Mouse (Mus musculus) hindbrain, embryonic 10.5 days (tissue): ENCODE measurements around the gene Med29. TPM values are rescaled to one million over a fixed set of nuclear protein-coding genes. Genes with fewer than 3 reads are reported as not detected.
A peak's percentile ranks its signal among the peaks of the same experiment; 100 is the strongest.
"Not testable (repeated sequence)": the region's sequence is repeated elsewhere in the genome, so short reads cannot be mapped to it uniquely, and the experiment has no call there.

Experiments used
- DNase-seq: peaks from one replicate; pipeline ENCODE4 v3.0.0-alpha.2; 2017; ENCODE audit warnings: low spot score
- H3K27ac ChIP-seq: fragments of 300-500 bp; sonication (generic); 2 replicates; pipeline ENCODE4 v1.5.1; 2016; ENCODE audit warnings: mild to moderate bottlenecking, moderate library complexity
- H3K27me3 ChIP-seq: fragments of 300-500 bp; sonication (generic); 2 replicates; pipeline ENCODE4 v1.6.1; 2016; ENCODE audit warnings: mild to moderate bottlenecking; ENCODE audit not compliant: poor library complexity, insufficient read depth, severe bottlenecking
- H3K36me3 ChIP-seq: fragments of 300-500 bp; sonication (generic); 2 replicates; pipeline ENCODE4 v1.6.1; 2016; ENCODE audit warnings: mild to moderate bottlenecking, moderate library complexity
- H3K4me1 ChIP-seq: fragments of 300-500 bp; sonication (generic); replicated peaks from 2 replicates; pipeline ENCODE4 v1.6.1; 2016; ENCODE audit warnings: mild to moderate bottlenecking
- H3K4me3 ChIP-seq: fragments of 300-500 bp; sonication (generic); 2 replicates; pipeline ENCODE4 v1.5.1; 2016; ENCODE audit warnings: mild to moderate bottlenecking, moderate library complexity
- H3K9me3 ChIP-seq: fragments of 300-500 bp; sonication (generic); 2 replicates; pipeline ENCODE4 v1.6.1; 2016; ENCODE audit warnings: mild to moderate bottlenecking, moderate library complexity
- WGBS: fragments of 180-500 bp; shearing (Covaris S2); methylation state at CpG from one replicate; pipeline ENCODE4 v1.1.7; 2016; 5-methylcytosine and 5-hydroxymethylcytosine counted together
- polyA plus RNA-seq: library from polyadenylated mRNA; unstranded; fragments of >200 nt; fragmentation: Nextera tagmentation; extraction: Ambion mirVana; gene quantifications from 2 replicates; pipeline ENCODE4 v1.2.1, GENCODE M21; 2016

Gene Med29
- polyA plus RNA-seq, 1 experiment from 2014 or later = 65.0 TPM

DNA sequence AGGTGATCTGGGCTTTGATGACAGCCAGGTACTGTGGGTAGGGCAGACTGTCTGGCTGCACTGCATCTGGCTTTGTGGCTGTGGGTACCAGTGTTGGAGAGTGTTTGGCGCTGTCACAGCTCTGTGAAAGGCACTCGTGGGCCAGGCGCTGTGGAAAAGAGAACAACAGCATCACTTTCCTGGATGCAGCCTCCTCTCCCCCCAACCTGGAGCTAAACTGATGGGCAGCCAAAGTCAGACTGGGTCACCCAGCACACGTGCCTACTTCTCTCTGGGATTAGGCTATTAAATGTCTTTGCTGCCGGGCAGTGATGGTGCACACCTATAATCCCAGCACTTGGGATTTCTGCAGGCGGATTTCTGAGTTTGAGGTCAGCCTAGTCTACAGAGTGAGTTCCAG is 5.6 kb downstream of the Med29 start:
- H3K36me3 ChIP-seq = peaks cover 60% of the 10 kb centered on the region

DNA sequence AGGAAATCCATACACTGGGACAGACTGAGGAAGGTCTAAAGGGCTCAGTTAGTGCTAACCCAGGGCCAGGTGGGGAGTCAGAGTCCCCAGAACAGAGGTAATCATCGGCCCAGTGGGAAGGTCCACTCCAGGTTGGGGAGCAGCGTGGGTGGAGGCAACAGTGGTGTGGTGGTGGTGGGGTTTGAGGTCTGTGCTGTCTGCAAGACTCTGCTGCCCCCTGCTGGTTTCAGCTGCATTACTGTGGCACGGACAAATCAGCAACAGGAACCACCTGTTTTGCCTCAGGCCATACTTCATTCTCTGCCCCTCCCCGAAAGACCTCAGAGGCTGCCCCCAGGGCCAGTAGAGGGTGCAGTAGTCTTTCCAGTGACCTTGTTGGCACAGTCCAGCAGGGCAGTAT is 6.0 kb downstream of the Med29 start:
- Histone ChIP-seq H3K36me3 (peaks cover 60% of the 10 kb centered on the region), H3K9me3 (no peaks in the 10 kb centered on the region), H3K4me3 (no peak overlapping the region), H3K27ac (peak overlapping the region; percentile 35; the same call in 1 of the 2 replicates), H3K27me3 (no peaks in the 10 kb centered on the region), H3K4me1 (peaks cover 31% of the 10 kb centered on the region)
- peak; percentile 83 for DNase-seq
- 35% methylated on average over 4 of the region's 4 CpGs for WGBS

More for the DNA sequence above, 5.6 kb downstream of the Med29 start:
- not testable (repeated sequence) for H3K27ac ChIP-seq, DNase-seq, H3K4me3 ChIP-seq, H3K9me3 ChIP-seq, H3K27me3 ChIP-seq
- WGBS = 82% methylated on average over 6 of the region's 6 CpGs
- H3K4me1 ChIP-seq = peaks cover 31% of the 10 kb centered on the region

DNA sequence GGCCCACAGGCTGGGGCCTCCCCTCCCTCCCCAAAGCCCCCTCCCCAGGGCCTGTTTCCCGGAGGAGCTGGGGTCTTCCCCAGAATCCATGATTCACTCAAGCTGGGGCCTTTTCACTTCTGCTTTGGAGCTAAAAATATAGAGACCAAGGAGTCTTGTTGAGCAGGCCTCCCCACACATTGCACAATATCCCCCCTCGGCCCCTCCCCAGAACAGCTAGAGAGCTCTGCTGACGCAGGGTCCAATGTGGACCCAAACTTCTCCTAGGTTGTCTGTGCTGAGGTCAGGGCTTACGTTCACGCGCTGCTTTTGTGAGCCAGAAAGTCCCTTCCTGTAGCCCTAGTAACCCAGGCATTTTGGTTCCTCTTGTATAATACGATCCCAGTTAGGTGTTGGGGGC is 6.5 kb downstream of the Med29 start:
- no peaks in the 10 kb centered on the region for H3K9me3 ChIP-seq
- peaks cover 31% of the 10 kb centered on the region for H3K4me1 ChIP-seq
- DNase-seq = no peak
- H3K27me3 ChIP-seq = peaks cover under 1% of the 10 kb centered on the region; the same call in 1 of the 2 replicates
- H3K4me3 ChIP-seq = no peak overlapping the region
- WGBS = 86% methylated on average over 7 of the region's 7 CpGs
- H3K36me3 ChIP-seq = peaks cover 60% of the 10 kb centered on the region
- H3K27ac ChIP-seq = peak overlapping the region; percentile 35; the same call in 1 of the 2 replicates

DNA sequence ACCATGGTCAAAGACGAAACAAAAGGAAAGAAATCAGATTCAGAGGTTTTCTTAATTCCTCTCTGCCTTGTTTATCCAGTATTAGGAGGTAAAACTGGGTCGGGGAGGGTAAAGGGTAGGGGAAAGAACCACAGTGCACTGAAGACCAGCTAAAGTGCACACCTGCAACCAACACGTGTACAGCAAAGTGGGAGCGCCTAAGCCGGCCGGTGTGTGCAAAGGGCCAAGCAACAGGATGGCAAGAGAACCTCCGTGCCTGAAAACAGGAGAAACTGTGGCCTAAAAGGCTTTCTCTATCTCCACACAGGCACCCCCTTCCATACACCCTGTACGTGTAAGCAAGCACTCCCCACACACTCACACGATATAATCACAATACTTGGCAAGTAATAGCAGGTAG is 7.3 kb downstream of the Med29 start:
- H3K4me3 ChIP-seq = no peak overlapping the region
- H3K36me3 ChIP-seq = peaks cover 52% of the 10 kb centered on the region
- H3K27me3 ChIP-seq = peaks cover 8% of the 10 kb centered on the region; the same call in 1 of the 2 replicates
- 94% methylated on average over 9 of the region's 9 CpGs for whole genome bisulfite sequencing
- no peaks in the 10 kb centered on the region for H3K9me3 ChIP-seq
- DNase-seq = no peak
- H3K4me1 ChIP-seq = peaks cover 38% of the 10 kb centered on the region
- H3K27ac ChIP-seq = no peak overlapping the region

DNA sequence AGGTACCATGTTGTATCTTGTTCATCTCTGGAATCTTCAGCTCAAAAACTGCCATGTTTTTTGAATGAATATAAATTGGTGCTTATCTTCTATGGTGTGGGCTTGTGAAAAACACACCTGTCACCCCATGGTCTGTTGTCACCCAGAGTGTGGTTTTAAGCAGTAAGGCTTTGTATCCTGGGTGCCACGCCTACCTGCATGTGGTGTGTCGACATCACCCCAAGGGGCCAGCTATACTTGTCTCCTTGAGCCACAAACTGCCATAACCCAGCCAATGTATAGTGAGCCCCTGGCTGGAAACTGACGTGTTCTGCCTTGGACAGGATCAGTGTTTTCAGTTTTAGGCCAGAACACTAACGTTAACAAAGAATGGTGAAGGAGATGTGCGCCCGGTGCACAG is 8.3 kb downstream of the Med29 start:
- no peaks in the 10 kb centered on the region for H3K9me3 ChIP-seq
- no peak overlapping the region for H3K4me3 ChIP-seq
- DNase-seq = no peak
- peaks cover 45% of the 10 kb centered on the region for H3K4me1 ChIP-seq
- no peak overlapping the region for H3K27ac ChIP-seq
- 85% methylated on average over 6 of the region's 6 CpGs for WGBS
- peaks cover 41% of the 10 kb centered on the region for H3K36me3 ChIP-seq
- H3K27me3 ChIP-seq = peaks cover 8% of the 10 kb centered on the region; the same call in 1 of the 2 replicates

DNA sequence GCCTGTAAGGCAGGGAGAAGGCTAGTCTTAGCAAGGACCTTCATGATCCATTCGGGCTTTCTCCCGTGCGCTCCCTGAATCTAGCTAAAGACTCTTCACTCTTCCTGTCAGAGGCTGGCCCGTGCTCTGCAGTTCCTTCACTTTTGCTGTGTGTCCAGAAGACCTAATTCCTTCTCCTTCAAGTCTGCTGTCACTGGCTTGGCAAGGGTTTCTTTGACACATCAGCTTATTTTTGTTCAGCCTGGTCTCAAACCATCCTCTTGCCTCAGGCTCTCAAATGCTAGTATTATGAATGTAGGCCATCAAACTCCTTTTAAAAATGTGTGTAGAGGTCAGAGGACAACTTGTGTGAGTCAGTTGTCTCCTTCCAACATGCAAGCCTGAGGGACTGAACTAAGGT is 8.9 kb downstream of the Med29 start:
- Histone ChIP-seq H3K4me1 (peaks cover 49% of the 10 kb centered on the region), H3K27ac (no peak overlapping the region), H3K4me3 (no peak overlapping the region), H3K9me3 (no peaks in the 10 kb centered on the region), H3K27me3 (peaks cover 8% of the 10 kb centered on the region; the same call in 1 of the 2 replicates), H3K36me3 (peaks cover 36% of the 10 kb centered on the region)
- 88% methylated on average over 4 of the region's 4 CpGs for WGBS
- no peak for DNase-seq

DNA sequence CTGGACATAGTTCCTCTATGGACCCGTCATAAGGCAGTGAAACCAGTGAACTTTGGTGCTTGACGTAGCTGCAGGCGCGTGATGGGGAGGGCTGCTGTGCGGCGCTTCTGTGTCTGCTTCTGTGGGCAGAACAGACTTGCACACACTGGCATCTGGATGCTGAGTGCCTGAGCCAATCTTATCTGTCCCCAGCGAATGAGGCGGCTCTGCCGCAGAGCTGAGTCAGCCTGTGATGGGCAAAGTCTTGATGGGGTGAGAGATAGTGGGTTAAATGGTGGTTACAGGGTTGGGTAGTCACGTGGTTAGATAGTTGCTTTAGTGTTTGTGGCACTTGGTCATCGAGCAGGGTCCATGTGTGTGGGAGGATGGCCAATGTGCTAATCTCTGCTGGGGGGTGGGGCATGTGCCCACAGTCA is 9.5 kb downstream of the Med29 start:
- H3K4me3 ChIP-seq = no peak overlapping the region
- H3K27ac ChIP-seq = peak overlapping the region; percentile 91; the same call in 1 of the 2 replicates
- H3K36me3 ChIP-seq = peaks cover 32% of the 10 kb centered on the region
- H3K9me3 ChIP-seq = no peaks in the 10 kb centered on the region
- peaks cover 56% of the 10 kb centered on the region for H3K4me1 ChIP-seq
- peaks cover 12% of the 10 kb centered on the region for H3K27me3 ChIP-seq
- 78% methylated on average over 11 of the region's 11 CpGs for whole genome bisulfite sequencing
- DNase-seq = no peak

DNA sequence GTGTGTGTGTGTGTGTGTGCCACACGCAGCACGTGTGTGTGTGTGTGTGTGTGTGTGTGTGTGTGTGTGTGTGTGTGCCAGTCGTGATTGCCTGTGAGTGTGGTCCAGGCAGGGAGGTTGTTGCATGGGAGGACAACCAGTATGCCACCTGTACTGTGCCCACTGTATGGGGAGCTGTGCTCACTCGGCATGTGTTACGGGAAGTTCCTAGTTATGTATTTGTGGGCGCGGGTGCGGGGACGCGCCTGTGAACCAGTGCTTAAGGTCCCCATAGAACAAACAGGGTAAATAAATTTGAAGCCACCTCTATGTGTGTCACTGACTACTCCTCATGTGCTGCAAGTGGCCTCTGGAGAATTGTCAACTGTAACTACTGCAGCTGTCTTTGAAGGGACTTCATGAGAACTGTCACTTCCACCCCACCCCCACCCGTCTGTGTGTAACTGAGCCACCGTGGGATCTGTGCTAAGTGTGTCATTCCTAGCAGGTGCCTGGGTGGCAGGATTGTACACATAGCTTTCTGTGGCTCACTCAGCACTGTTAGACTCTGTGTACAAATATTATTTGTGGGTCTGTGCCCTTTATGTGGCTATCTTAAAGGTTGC is 10.1 kb downstream of the Med29 start:
- H3K27ac ChIP-seq = peak overlapping the region; percentile 91
- peaks cover 17% of the 10 kb centered on the region for H3K27me3 ChIP-seq
- peaks cover 61% of the 10 kb centered on the region for H3K4me1 ChIP-seq
- no peak for DNase-seq
- H3K36me3 ChIP-seq = peaks cover 32% of the 10 kb centered on the region
- no peaks in the 10 kb centered on the region for H3K9me3 ChIP-seq
- WGBS = 73% methylated on average over 10 of the region's 12 CpGs
- peak overlapping the region; percentile 48 for H3K4me3 ChIP-seq

DNA sequence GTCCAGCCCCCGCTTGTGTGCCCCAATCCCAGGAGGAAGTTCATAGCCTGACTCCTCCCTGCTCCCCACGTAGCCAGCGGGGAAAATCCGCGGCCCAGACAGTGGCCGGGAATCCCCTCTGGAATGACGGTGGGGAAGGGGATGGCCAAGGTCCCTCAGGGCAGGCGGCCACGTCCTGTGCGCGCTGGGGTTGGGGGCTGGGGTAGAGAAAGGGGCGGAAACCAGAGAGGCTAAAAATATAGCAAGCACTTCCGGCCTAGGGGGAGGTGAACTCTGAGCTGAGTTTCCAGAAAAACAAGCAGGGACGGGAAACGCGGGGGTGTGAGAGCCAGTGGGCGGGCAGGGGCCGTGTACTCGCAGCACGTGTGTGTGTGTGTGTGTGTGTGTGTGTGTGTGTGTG is 10.6 kb downstream of the Med29 start:
- 10% methylated on average over 20 of the region's 20 CpGs for WGBS
- peak; percentile 76 for DNase-seq
- peak overlapping the region; percentile 48 for H3K4me3 ChIP-seq
- peaks cover 66% of the 10 kb centered on the region for H3K4me1 ChIP-seq
- no peaks in the 10 kb centered on the region for H3K9me3 ChIP-seq
- H3K27me3 ChIP-seq = peaks cover 23% of the 10 kb centered on the region
- H3K27ac ChIP-seq = peak overlapping the region; percentile 91
- H3K36me3 ChIP-seq = peaks cover 29% of the 10 kb centered on the region

DNA sequence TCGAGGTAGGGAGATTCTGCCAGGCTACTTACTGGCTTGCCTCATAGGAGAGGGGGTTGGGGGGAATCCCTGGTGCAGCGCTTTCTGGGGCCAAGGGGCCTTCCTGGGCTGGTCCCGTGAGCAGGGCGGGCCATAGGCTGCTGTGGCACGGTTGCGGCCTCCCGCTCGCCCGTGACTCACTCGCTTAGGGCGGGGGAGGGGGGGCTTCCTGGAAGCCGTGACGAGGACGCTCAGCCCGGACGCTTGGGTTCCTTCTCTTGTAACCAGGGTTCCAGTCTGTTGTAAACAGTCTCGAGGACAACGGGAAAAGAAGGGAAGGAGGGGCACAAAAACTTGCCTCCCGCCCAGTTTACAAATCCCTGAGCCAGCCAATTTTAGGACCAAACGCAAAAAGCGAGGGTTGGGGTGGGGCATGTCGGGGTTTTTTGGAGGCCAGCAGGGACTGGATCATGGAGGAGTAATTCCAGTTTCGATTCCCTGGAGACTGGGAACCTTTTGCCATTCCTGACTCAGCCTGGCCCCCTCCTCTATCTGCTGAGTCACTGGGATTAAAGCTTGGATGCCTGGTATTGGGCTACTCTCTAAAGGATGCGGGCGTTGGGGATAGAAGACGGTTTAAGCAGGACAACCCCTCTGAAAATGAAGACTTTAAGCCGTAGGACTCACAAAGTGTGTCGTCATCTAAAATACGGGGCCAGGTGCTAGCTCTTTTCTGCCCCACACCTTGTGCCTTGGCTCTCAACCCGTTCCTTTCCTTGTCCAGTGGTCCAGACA is 11.3 kb downstream of the Med29 start:
- 10% methylated on average over 30 of the region's 30 CpGs for WGBS
- H3K4me1 ChIP-seq = peaks cover 72% of the 10 kb centered on the region
- H3K36me3 ChIP-seq = peaks cover 23% of the 10 kb centered on the region

DNA sequence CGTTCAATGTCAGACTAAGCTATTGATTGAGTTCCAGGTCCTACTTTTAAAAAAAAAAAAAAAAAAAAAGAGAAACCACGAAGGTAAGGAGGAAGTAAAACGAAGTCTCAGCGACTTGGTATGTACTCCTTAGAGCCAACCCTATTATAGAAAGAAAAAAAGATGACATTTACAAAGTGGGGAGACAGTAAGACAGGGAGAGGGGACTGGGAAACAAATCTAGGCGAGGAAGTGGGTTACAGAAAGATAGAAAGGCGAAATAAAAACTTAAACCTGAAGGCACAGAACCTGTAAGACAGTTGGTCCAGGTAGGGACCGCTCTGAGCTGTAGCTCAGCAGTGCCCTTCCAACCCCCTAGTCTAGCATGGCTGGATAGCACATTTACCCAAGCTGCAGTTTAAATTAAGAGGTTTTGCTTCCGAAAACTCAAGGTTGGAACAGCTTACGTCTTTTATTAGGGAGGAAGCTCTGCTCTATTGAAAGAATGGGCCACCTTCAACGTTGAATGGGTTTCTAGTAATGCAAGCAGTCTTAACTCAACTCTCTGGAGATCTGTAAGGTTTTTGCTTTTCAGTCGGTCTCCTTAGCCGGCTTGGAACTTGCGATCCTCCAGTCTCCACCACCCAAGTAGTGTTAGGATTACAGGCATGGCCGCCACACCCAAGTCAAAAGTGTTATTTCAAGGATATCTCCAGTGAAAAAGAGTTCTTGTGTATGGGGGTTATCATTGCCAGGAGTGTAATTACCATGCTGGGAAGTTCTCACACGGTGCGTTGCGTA is 12.1 kb downstream of the Med29 start, which contains the start of gene Zfp36:
Gene Zfp36 (minus strand): TSS at position 17 of the 780 bp plus-strand sequence.
- no peak for DNase-seq
- H3K4me1 ChIP-seq = peaks cover 77% of the 10 kb centered on the region
- peak within 1 kb of the TSS; percentile 93 for H3K27ac ChIP-seq
- peaks cover 15% of the 10 kb centered on the region for H3K36me3 ChIP-seq
- H3K9me3 ChIP-seq = no peaks in the 10 kb centered on the region
- H3K4me3 ChIP-seq = peak within 1 kb of the TSS; percentile 66
- peaks cover 24% of the 10 kb centered on the region for H3K27me3 ChIP-seq
- 54% methylated on average over 17 of the region's 17 CpGs for WGBS

More for the DNA sequence above, 11.3 kb downstream of the Med29 start:
- Histone ChIP-seq H3K27me3 (peaks cover 24% of the 10 kb centered on the region), H3K27ac (peak overlapping the region; percentile 91), H3K9me3 (no peaks in the 10 kb centered on the region), H3K4me3 (peak overlapping the region; percentile 48)
- DNase-seq = peak; percentile 50

DNA sequence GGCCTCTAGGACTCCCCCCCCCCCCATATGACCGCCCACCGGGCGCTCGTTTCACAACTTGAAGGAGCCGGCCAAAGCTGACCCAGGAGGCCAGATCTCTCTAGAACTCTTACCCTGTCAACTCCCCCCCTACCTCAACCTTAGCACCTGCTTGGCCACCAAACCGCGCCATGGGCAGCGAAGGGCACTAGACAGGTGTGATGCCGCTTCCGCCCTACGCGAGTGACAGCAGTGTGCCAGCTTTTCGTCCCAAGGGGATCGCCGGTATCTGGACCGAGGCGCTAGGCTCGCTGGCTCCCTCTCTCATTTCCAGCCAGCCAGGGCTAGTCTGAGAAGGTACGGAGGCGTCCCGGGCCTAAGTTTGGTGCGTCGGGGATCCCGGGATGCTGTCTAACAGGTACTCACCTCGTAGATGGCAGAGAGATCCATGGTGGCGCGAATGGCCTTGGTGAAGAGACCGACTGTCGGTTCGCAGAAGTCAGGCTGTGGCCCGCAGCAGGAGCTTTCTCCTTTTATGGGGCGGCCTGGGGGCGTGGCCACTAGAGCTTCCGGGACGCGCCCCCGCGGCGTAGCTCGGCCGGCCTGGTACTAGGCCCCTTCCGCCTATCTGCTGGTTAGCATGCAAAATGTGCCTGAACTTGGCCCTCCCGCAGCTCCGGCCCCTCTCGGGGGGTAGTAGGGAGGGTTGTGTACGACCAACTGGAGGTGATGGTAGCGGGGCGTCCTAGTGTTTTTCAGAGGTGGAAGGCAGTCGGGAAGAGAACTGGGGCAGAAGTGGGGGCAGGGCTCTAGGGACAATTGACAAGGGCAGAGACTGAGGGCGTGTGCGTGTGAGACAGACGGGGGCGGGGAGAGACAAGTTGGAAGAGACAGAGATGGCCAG is 13.5 kb downstream of the Med29 start:
- DNase-seq = peak; percentile 88
- H3K9me3 ChIP-seq = no peaks in the 10 kb centered on the region
- peak overlapping the region; percentile 93 for H3K27ac ChIP-seq
- H3K4me3 ChIP-seq = peak overlapping the region; percentile 66
- WGBS = under 1% methylated on average over 53 of the region's 53 CpGs
- peaks cover 89% of the 10 kb centered on the region for H3K4me1 ChIP-seq
- H3K27me3 ChIP-seq = peaks cover 24% of the 10 kb centered on the region
- H3K36me3 ChIP-seq = peaks cover 10% of the 10 kb centered on the region
